Mouse (Mus musculus): Measurements from ENCODE around the gene Gm49721.
"Not testable (repeated sequence)": the region's sequence is repeated elsewhere in the genome, so short reads cannot be mapped to it uniquely, and the experiment has no call there.

DNA sequence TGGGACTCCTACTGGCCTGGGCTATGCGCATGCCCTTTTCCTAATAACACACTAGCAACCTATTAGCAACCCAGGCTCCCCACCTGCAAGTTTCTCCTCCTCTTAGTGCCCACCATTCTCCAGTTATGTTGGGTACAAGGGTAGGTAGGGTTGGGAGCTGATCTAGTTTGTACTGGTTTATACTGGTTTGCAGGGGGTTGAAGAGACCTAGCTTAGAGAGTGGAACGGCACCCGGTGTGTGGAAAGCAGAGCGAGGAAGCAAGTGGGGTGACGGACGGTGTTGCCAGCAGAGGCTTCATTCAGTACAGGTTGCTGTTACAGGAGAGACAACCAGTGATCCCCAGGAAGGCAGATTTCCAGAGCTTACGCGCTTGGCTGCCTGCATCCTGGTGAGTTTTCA, 8.4 kb upstream of the Gm49721 start, which contains the start of gene Rnaset2b:
- not testable (repeated sequence) for TF ChIP-seq RAD21 (IDR thresholded peaks at IDR 0.05; ENCODE audit: low read depth, low read length); CTCF (conservative IDR thresholded peaks at IDR 0.05 in 1 of 2, IDR thresholded peaks at IDR 0.05 in 1 of 2; ENCODE audit: low read depth in 2 of 2, low read length in 2 of 2); TCF12 (IDR thresholded peaks at IDR 0.05; ENCODE audit: low read depth, low read length); ETS1 (conservative IDR thresholded peaks at IDR 0.05; ENCODE audit: low read depth, low read length); HCFC1 (IDR thresholded peaks at IDR 0.05; ENCODE audit: low read depth, low read length); NELFE (IDR thresholded peaks at IDR 0.05; ENCODE audit: low read depth, low read length); MAZ (IDR thresholded peaks at IDR 0.05; ENCODE audit: low read depth, low read length); ZNF384 (IDR thresholded peaks at IDR 0.05; ENCODE audit: low read depth, low read length); KAT2A (IDR thresholded peaks at IDR 0.05; ENCODE audit: insufficient replicate concordance, low read length); EP300 (IDR thresholded peaks at IDR 0.05; ENCODE audit: low read length); PAX5 (IDR thresholded peaks at IDR 0.05; ENCODE audit: low read length); SMC3 (IDR thresholded peaks at IDR 0.05; ENCODE audit: low read depth, low read length); USF1 (IDR thresholded peaks at IDR 0.05; ENCODE audit: low read depth, low read length)

Data from CH12.LX (cell line).